Mouse (Mus musculus) MEL (cell line): ENCODE data around the gene Tcf7l2. TPM values are rescaled to one million over a fixed set of nuclear protein-coding genes. Genes with fewer than 3 reads are reported as not detected.

ENCODE experiments used
- DNase-seq: peaks from one replicate; pipeline ENCODE4 v3.0.0; 2011; ENCODE audit warnings: low read depth, low spot score
- H3K27ac ChIP-seq: 2 replicates; pipeline ENCODE4 v1.5.1; 2012; ENCODE audit warnings: low read depth, mild to moderate bottlenecking, control low read depth, low read length, moderate library complexity; ENCODE audit not compliant: control insufficient read depth
- H3K27me3 ChIP-seq, 2 experiments: fragments of 150-350 bp in 1 of 2; sonication (generic) in 1 of 2; 2 replicates each; pipeline ENCODE4 v1.6.1; 2012; ENCODE audit warnings: low read length in 2 of 2, mild to moderate bottlenecking in 2 of 2, improper control_type of control experiment in 1 of 2, moderate library complexity in 1 of 2; ENCODE audit not compliant: insufficient read depth in 2 of 2, control insufficient read depth in 1 of 2
- H3K36me3 ChIP-seq, 2 experiments: 2 replicates each; pipeline ENCODE4 v1.6.1; 2012 to 2014; ENCODE audit warnings: low read length in 2 of 2, improper control_type of control experiment in 1 of 2, inconsistent platforms in 1 of 2, mild to moderate bottlenecking in 1 of 2; ENCODE audit not compliant: insufficient read depth in 2 of 2, control insufficient read depth in 1 of 2
- H3K4me1 ChIP-seq, 2 experiments: fragments of 150-350 bp in 1 of 2; sonication (generic) in 1 of 2; 2 replicates each; pipeline ENCODE4 v1.6.1; 2012; ENCODE audit warnings: low read length in 2 of 2, improper control_type of control experiment in 1 of 2, mild to moderate bottlenecking in 1 of 2; ENCODE audit not compliant: insufficient read depth in 2 of 2, control insufficient read depth in 1 of 2
- H3K4me3 ChIP-seq, 2 experiments: fragments of 150-350 bp in 1 of 2; sonication (generic) in 1 of 2; 2 replicates each; pipeline ENCODE4 v1.5.1; 2012; ENCODE audit warnings: low read depth in 2 of 2, low read length in 2 of 2, mild to moderate bottlenecking in 2 of 2, moderate library complexity in 2 of 2, control low read depth in 1 of 2, improper control_type of control experiment in 1 of 2; ENCODE audit not compliant: control insufficient read depth in 1 of 2, insufficient read depth in 1 of 2
- H3K79me2 ChIP-seq: 2 replicates; pipeline ENCODE4 v1.6.1; 2012; ENCODE audit warnings: mild to moderate bottlenecking, low read length, moderate library complexity; ENCODE audit not compliant: control insufficient read depth, poor library complexity, insufficient read depth
- H3K9ac ChIP-seq: 2 replicates; pipeline ENCODE4 v1.6.1; 2012; ENCODE audit warnings: low read depth, mild to moderate bottlenecking, control low read depth, low read length, moderate library complexity; ENCODE audit not compliant: control insufficient read depth, poor library complexity, severe bottlenecking
- H3K9me3 ChIP-seq: fragments of 150-350 bp; sonication (generic); replicated peaks from 2 replicates; pipeline ENCODE4 v1.6.1; 2012; ENCODE audit warnings: mild to moderate bottlenecking, low read length, improper control_type of control experiment, moderate library complexity; ENCODE audit not compliant: insufficient read depth
- BHLHE40 ChIP-seq: IDR thresholded peaks from 2 replicates; pipeline ENCODE4 v1.6.1; 2012; ENCODE audit warnings: low read depth, mild to moderate bottlenecking, inconsistent platforms, low read length, improper control_type of control experiment, borderline replicate concordance
- CTCF ChIP-seq, 3 experiments: IDR thresholded peaks in 2 of 3; conservative IDR thresholded peaks in 1 of 3; 2 replicates each; pipeline ENCODE4 v1.5.1; 2011 to 2012; ENCODE audit warnings: low read length in 3 of 3, low read depth in 2 of 3, mild to moderate bottlenecking in 2 of 3, improper control_type of control experiment in 1 of 3, inconsistent platforms in 1 of 3, mixed read lengths in 1 of 3, moderate library complexity in 1 of 3; ENCODE audit not compliant: control insufficient read depth in 1 of 3, insufficient read depth in 1 of 3, poor library complexity in 1 of 3, severe bottlenecking in 1 of 3
- ELF1 ChIP-seq: IDR thresholded peaks from 2 replicates; pipeline ENCODE4 v1.6.1; 2014; ENCODE audit warnings: low read depth, mild to moderate bottlenecking, inconsistent platforms, low read length, improper control_type of control experiment, moderate library complexity
- EP300 ChIP-seq, 2 experiments: IDR thresholded peaks; 2 replicates each; pipeline ENCODE4 v1.6.1; 2011; ENCODE audit warnings: improper control_type of control experiment in 2 of 2, low read length in 2 of 2, low read depth in 1 of 2, mild to moderate bottlenecking in 1 of 2
- GATA1 ChIP-seq: IDR thresholded peaks from 2 replicates; pipeline ENCODE4 v1.6.1; 2011; ENCODE audit warnings: low read depth, low read length, improper control_type of control experiment
- JUND ChIP-seq: IDR thresholded peaks from 2 replicates; pipeline ENCODE4 v1.6.1; 2011; ENCODE audit warnings: low read depth, mild to moderate bottlenecking, improper control_type of control experiment, low read length
- MAZ ChIP-seq: IDR thresholded peaks from 2 replicates; pipeline ENCODE4 v1.6.1; 2012; ENCODE audit warnings: low read depth, mild to moderate bottlenecking, inconsistent platforms, low read length, improper control_type of control experiment
- MXI1 ChIP-seq: IDR thresholded peaks from 2 replicates; pipeline ENCODE4 v1.6.1; 2011; ENCODE audit warnings: mild to moderate bottlenecking, low read depth, low read length, improper control_type of control experiment
- MYB ChIP-seq: IDR thresholded peaks from 2 replicates; pipeline ENCODE4 v1.6.1; 2011; ENCODE audit warnings: mild to moderate bottlenecking, low read depth, low read length, improper control_type of control experiment
- MYC ChIP-seq: IDR thresholded peaks from 2 replicates; pipeline ENCODE4 v1.6.1; 2011; ENCODE audit warnings: low read depth, mild to moderate bottlenecking, low read length, improper control_type of control experiment, moderate library complexity
- POLR2AphosphoS5 ChIP-seq: IDR thresholded peaks from 2 replicates; pipeline ENCODE4 v1.6.1; 2012; ENCODE audit warnings: low read depth, borderline replicate concordance, mild to moderate bottlenecking, inconsistent platforms, low read length, moderate library complexity, mixed read lengths
- RCOR1 ChIP-seq: IDR thresholded peaks from 2 replicates; pipeline ENCODE4 v1.6.1; 2012; ENCODE audit warnings: low read depth, mild to moderate bottlenecking, inconsistent platforms, low read length, improper control_type of control experiment
- SIN3A ChIP-seq: IDR thresholded peaks from 2 replicates; pipeline ENCODE4 v1.6.1; 2012; ENCODE audit warnings: low read length, improper control_type of control experiment, inconsistent platforms
- USF1 ChIP-seq: IDR thresholded peaks from 2 replicates; pipeline ENCODE4 v1.6.1; 2014; ENCODE audit warnings: low read depth, mild to moderate bottlenecking, inconsistent platforms, low read length, improper control_type of control experiment, moderate library complexity
- USF2 ChIP-seq, 2 experiments: IDR thresholded peaks; 2 replicates each; pipeline ENCODE4 v1.6.1; 2011 to 2012; ENCODE audit warnings: improper control_type of control experiment in 2 of 2, low read length in 2 of 2, borderline replicate concordance in 1 of 2, inconsistent platforms in 1 of 2, low read depth in 1 of 2, mild to moderate bottlenecking in 1 of 2; ENCODE audit not compliant: insufficient read depth in 1 of 2
- ZMIZ1 ChIP-seq: IDR thresholded peaks from 2 replicates; pipeline ENCODE4 v1.6.1; 2012; ENCODE audit warnings: low read depth, mild to moderate bottlenecking, inconsistent platforms, low read length, improper control_type of control experiment, moderate library complexity
- polyA plus RNA-seq, 2 experiments: library from polyadenylated mRNA; stranded (reverse) in 1 of 2; unstranded in 1 of 2; fragments of >175 nt in 1 of 2; fragments of >200 nt in 1 of 2; gene quantifications; 2 replicates each; pipeline versions ENCODE4 v1.2.1 to v1.2.4; 2012; ENCODE audit warnings: low replicate concordance in 2 of 2, low read depth in 1 of 2; ENCODE audit not compliant: insufficient read length in 2 of 2, insufficient read depth in 1 of 2, missing spikeins in 1 of 2
- total RNA-seq: library from RNA; depleted of rRNA; stranded (reverse); fragments of 300-350 nt; gene quantifications from 2 replicates; pipeline ENCODE4 v1.2.3, GENCODE M21; 2012

Gene Tcf7l2
- total and polyA plus RNA-seq, 3 experiments: 0.65 to 12.8 TPM; not detected in 1

DNA sequence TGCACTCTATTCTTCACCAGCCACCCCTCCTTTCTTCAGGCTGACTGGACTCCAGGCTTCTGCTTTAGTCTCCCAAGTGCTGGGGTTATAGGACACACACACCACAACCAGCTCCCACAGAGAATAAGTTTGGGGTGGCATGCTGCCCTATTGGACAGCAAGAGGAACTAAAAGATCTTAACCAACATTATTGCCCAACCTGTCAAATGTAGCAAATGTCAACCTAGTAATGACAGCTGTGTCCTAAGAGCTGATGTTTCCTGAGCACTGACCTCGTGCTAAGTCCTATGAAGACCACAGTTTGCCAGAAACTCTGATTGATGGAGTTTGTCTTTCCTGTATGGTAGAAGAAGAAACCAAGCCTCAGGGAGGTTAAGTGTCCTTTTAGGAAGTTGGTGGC is 61.5 kb downstream of the Tcf7l2 start:
- no peaks in the 10 kb centered on the region for H3K36me3 ChIP-seq

DNA sequence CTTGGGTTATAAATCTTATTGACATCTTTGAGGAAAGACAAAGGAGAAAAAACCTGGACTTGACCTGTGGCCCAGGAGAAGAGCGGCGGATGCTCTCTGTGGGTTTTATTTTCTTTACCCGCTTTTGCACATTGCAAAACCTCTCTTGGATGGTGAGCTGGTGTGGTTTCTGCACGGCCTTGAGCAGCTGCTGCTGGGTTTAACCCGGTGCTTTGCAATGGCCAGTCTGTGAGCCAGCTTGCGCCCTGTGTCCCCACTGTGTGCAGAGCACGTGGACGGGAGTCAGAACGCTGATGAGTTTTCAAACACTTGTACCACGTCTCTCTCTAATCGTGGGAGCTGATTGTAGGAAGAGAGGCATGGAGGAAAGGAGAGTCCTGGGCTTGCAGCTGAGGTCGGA is 62.2 kb downstream of the Tcf7l2 start:
- no peak for DNase-seq
- no peaks in the 10 kb centered on the region for H3K36me3 ChIP-seq
- H3K4me1 ChIP-seq: no peaks in the 10 kb centered on the region
- H3K27ac ChIP-seq: no peak overlapping the region
- H3K27me3 ChIP-seq: peaks cover 9 to 10% of the 10 kb centered on the region in 2 experiments
- H3K4me3 ChIP-seq: no peak overlapping the region
- no peaks in the 10 kb centered on the region for H3K9me3 ChIP-seq
- H3K9ac ChIP-seq: no peak overlapping the region
- H3K79me2 ChIP-seq: no peaks in the 10 kb centered on the region
- TF ChIP-seq USF2 (IDR thresholded peaks at IDR 0.05; ENCODE audit: borderline replicate concordance in 1 of 2, insufficient read depth in 1 of 2, low read depth in 1 of 2, low read length in 2 of 2): no peak
- TF ChIP-seq GATA1: no peak
- TF ChIP-seq MXI1: no peak
- no peak for TF ChIP-seq ZMIZ1
- no peak for TF ChIP-seq CTCF (IDR thresholded peaks at IDR 0.05 in 2 of 3, conservative IDR thresholded peaks at IDR 0.05 in 1 of 3; ENCODE audit: control insufficient read depth in 1 of 3, insufficient read depth in 1 of 3, low read depth in 2 of 3, low read length in 3 of 3, poor library complexity in 1 of 3, severe bottlenecking in 1 of 3)
- no peak for TF ChIP-seq MAZ
- TF ChIP-seq ELF1: no peak
- TF ChIP-seq JUND: no peak
- no peak for TF ChIP-seq BHLHE40
- TF ChIP-seq POLR2AphosphoS5: no peak
- TF ChIP-seq MYB: no peak
- TF ChIP-seq MYC: no peak
- no peak for TF ChIP-seq USF1

More for the DNA sequence above, 61.5 kb downstream of the Tcf7l2 start:
- Histone ChIP-seq H3K9ac (no peak overlapping the region), H3K4me1 (no peaks in the 10 kb centered on the region), H3K9me3 (no peaks in the 10 kb centered on the region)
- no peak for TF ChIP-seq RCOR1
- no peak for TF ChIP-seq SIN3A
- TF ChIP-seq EP300 (IDR thresholded peaks at IDR 0.05; ENCODE audit: low read depth in 1 of 2, low read length in 2 of 2): no peak
- TF ChIP-seq JUND: no peak
- TF ChIP-seq, all 39 proteins: peak for 0
- peaks cover 10 to 12% of the 10 kb centered on the region in 2 experiments for H3K27me3 ChIP-seq
- no peak for DNase-seq
- H3K4me3 ChIP-seq: no peak overlapping the region
- H3K27ac ChIP-seq: no peak overlapping the region
- no peaks in the 10 kb centered on the region for H3K79me2 ChIP-seq
